In the genomic region with DNA sequence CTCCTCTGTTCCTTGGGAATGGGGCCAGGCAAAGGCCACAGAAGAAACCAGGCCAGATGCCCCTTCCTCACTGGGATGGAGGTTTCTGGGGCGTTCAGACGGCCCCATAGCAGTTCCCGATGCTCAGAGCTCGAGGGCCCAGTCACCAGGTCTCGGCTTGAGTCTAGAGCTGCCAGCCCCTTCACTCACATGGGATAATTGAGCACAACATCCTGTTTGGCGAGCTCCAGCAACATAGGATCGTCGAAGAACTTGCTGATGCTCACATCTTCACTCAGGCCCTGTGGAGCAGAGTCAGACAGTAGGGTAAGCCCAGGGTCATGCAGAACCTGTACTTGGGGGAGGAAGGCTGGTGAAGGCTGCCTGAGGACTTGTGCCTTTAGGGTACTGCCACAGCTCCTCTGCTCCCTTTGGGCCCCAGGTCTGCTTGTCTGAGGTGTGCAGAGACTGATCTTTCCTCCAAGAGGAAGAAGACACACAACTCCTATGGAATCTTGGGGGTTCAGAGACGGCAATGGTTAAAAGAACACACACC, we compare ENCODE assay signal across 35 mouse cellular contexts. TPM values are rescaled to one million over a fixed set of nuclear protein-coding genes. Genes with fewer than 3 reads are reported as not detected.
DNase-seq lines count a peak whose midpoint lies in the region; ATAC-seq and TF ChIP-seq lines count a peak whose summit lies in the region.
"Had no signal": no experiment of that assay in that cellular context is flagged by ENCODE, and none has a peak within 500 bp of the region (broad histone marks: within the 10 kb centered on the region; RNA-seq: fewer than 3 reads in every experiment).

No protein-coding gene starts in this region.

- TF ChIP-seq POLR2A in kidney, adult 2 months (IDR thresholded peaks at IDR 0.05; ENCODE audit: low read depth, low read length), result no peak

- WGBS in kidney, adult 2 months, result 78% methylated on average over 9 of the region's 9 CpGs
- 79% methylated on average over 9 of the region's 9 CpGs for WGBS in lung, embryonic 15.5 days

- no peaks in the 10 kb centered on the region for H3K9me3 ChIP-seq in lung, embryonic 15.5 days
- H3K9me3 ChIP-seq: forebrain, embryonic 15.5 days; limb, embryonic 12.5 days; liver, embryonic 15.5 days had no signal

- H3K27ac ChIP-seq in kidney, adult 2 months (ENCODE audit: insufficient read depth, low read depth, low read length), result peak overlapping the region; percentile 58
- peak overlapping the region; percentile 13; the same call in 1 of the 2 replicates for H3K27ac ChIP-seq in lung, embryonic 15.5 days
- H3K27ac ChIP-seq in brown adipose tissue, adult 24 weeks (replicated peaks; ENCODE audit: low read depth, low read length), result peak overlapping the region; percentile 25
- H3K27ac ChIP-seq: forebrain, embryonic 15.5 days; limb, embryonic 12.5 days; liver, embryonic 15.5 days had no signal

- H3K4me3 ChIP-seq in kidney, adult 2 months (ENCODE audit: insufficient read depth, low read depth, low read length), result no peak overlapping the region
- H3K4me3 ChIP-seq in lung, embryonic 15.5 days, result no peak overlapping the region
- no peak overlapping the region for H3K4me3 ChIP-seq in brown adipose tissue, adult 24 weeks (ENCODE audit: insufficient read depth, low read depth, low read length)
- H3K4me3 ChIP-seq: forebrain, embryonic 15.5 days; limb, embryonic 12.5 days; liver, embryonic 15.5 days had no signal

- intact Hi-C loops in heart, postnatal 36 days (cut with DNase I), result no loop called here
- intact Hi-C loops in left cerebral cortex, postnatal 10 days (cut with DNase I), result no loop called here

- peaks cover 3% of the 10 kb centered on the region for H3K36me3 ChIP-seq in kidney, adult 2 months (ENCODE audit: control insufficient read depth, insufficient read depth, low read length)
- H3K36me3 ChIP-seq in lung, embryonic 15.5 days, result peaks cover 67% of the 10 kb centered on the region

- no peak for TF ChIP-seq CTCF in kidney, adult 2 months (conservative IDR thresholded peaks at IDR 0.05; ENCODE audit: insufficient read depth, insufficient read length, low read depth, low read length)

- H3K9ac ChIP-seq in lung, embryonic 15.5 days, result no peak overlapping the region
- H3K9ac ChIP-seq: forebrain, embryonic 15.5 days; limb, embryonic 12.5 days; liver, embryonic 15.5 days had no signal

- no peak overlapping the region; the same call in 1 of the 2 replicates for H3K4me2 ChIP-seq in lung, embryonic 15.5 days
- H3K4me2 ChIP-seq: forebrain, embryonic 15.5 days; heart, embryonic 11.5 days; limb, embryonic 12.5 days; liver, embryonic 15.5 days; midbrain, embryonic 11.5 days had no signal

- H3K4me1 ChIP-seq in kidney, adult 2 months (ENCODE audit: control insufficient read depth, insufficient read depth, low read length), result no peaks in the 10 kb centered on the region
- no peaks in the 10 kb centered on the region for H3K4me1 ChIP-seq in lung, embryonic 15.5 days
- H3K4me1 ChIP-seq in brown adipose tissue, adult 24 weeks (ENCODE audit: control insufficient read depth, insufficient read depth, insufficient read length, low read length), result no peaks in the 10 kb centered on the region
- H3K4me1 ChIP-seq: forebrain, embryonic 15.5 days; limb, embryonic 12.5 days; liver, embryonic 15.5 days had no signal

- ATAC-seq in lung, embryonic 15.5 days (ENCODE audit: borderline replicate concordance, extremely low read depth, low FRiP score, low TSS enrichment), result no peak
- ATAC-seq: forebrain, embryonic 15.5 days; intestine, embryonic 16.5 days; Patski had no signal

- no peaks in the 10 kb centered on the region for H3K27me3 ChIP-seq in kidney, adult 2 months (replicated peaks; ENCODE audit: control insufficient read depth, insufficient read depth, low read length)
- H3K27me3 ChIP-seq in lung, embryonic 15.5 days, result no peaks in the 10 kb centered on the region
- H3K27me3 ChIP-seq: forebrain, embryonic 15.5 days; limb, embryonic 12.5 days; liver, embryonic 15.5 days; Patski had no signal

- DNase-seq in heart, adult 11 months, result peak; percentile 92
- no peak for DNase-seq in heart, postnatal 36 days
- DNase-seq in kidney, adult 2 months, result no peak
- no peak for DNase-seq in kidney, adult 18-20 months
- no peak for DNase-seq in lung, postnatal 14 days
- DNase-seq in left cerebral cortex, postnatal 10 days (ENCODE audit: extremely low spot score in 1 of 2, low spot score in 2 of 2), result no peak
- DNase-seq: adrenal gland, postnatal 10 days; cerebellum, adult 11 months; cerebellum, adult 9-10 months; cerebellum, postnatal 36 days; retina, postnatal 1 day; right cerebral cortex, postnatal 14 days; thymus, adult 2 months; thymus, postnatal 36 days had no signal

RNA-seq across cellular contexts. Expression of gene Higd1b, which starts 3.0 kb away (rescaled TPM):
- total RNA-seq in heart, postnatal 36 days (2021), result 10 to 100 TPM; 12.7 to 17.0 TPM
- 2.2 and 4.1 TPM in 2 replicates for polyA plus RNA-seq in kidney, adult 2 months (2012; rRNA removed)
- 24.1 and 30.0 TPM in 2 replicates for polyA plus RNA-seq in lung, embryonic 15.5 days (2015; fragmentation: Nextera tagmentation; extraction: Ambion mirVana)
- polyA plus RNA-seq in brown adipose tissue, adult 24 weeks (2012; ENCODE audit: insufficient read depth, insufficient read length, missing spikeins), result 8.1 and 20.1 TPM in 2 replicates
- 1 to 10 TPM; 7.9 to 8.1 TPM for total RNA-seq in left cerebral cortex, postnatal 10 days (2021)
- total RNA-seq: hematopoietic stem cell, adult 5-6 weeks; liver, adult 2 months; megakaryocyte progenitor cell, adult 5-6 weeks; MEL had no signal
- polyA plus RNA-seq: embryonic facial prominence, embryonic 11.5 days; heart, embryonic 11.5 days; limb, embryonic 12.5 days; liver, adult 2 months; liver, embryonic 15.5 days; midbrain, embryonic 11.5 days; Patski; small intestine, adult 2 months; stomach, embryonic 14.5 days had no signal

RNA-seq across cellular contexts. Expression of gene Gjc1, which starts 19.2 kb away (rescaled TPM):
- total RNA-seq in heart, postnatal 36 days (2021), result 10 to 100 TPM; 23.6 to 33.0 TPM
- polyA plus RNA-seq in kidney, adult 2 months (2012; rRNA removed), result 4.9 and 5.1 TPM in 2 replicates
- polyA plus RNA-seq in lung, embryonic 15.5 days (2015; fragmentation: Nextera tagmentation; extraction: Ambion mirVana), result 71.5 and 76.5 TPM in 2 replicates
- polyA plus RNA-seq in brown adipose tissue, adult 24 weeks (2012; ENCODE audit: insufficient read depth, insufficient read length, missing spikeins), result 4.6 and 5.0 TPM in 2 replicates
- 10 to 100 TPM; 19.7 to 26.1 TPM for total RNA-seq in left cerebral cortex, postnatal 10 days (2021)
- total RNA-seq: hematopoietic stem cell, adult 5-6 weeks; megakaryocyte progenitor cell, adult 5-6 weeks; MEL had no signal

RNA-seq across cellular contexts. Expression of gene Eftud2, which starts 42.1 kb away (rescaled TPM):
- total RNA-seq in heart, postnatal 36 days (2021), result 10 to 100 TPM; 32.7 to 37.9 TPM
- polyA plus RNA-seq in kidney, adult 2 months (2012; rRNA removed), result 76.4 and 81.0 TPM in 2 replicates
- 207 and 208 TPM in 2 replicates for polyA plus RNA-seq in lung, embryonic 15.5 days (2015; fragmentation: Nextera tagmentation; extraction: Ambion mirVana)
- 30.9 and 32.6 TPM in 2 replicates for polyA plus RNA-seq in brown adipose tissue, adult 24 weeks (2012; ENCODE audit: insufficient read depth, insufficient read length, missing spikeins)
- 100 to 1,000 TPM; 101 to 102 TPM for total RNA-seq in left cerebral cortex, postnatal 10 days (2021)

RNA-seq across cellular contexts. Expression of gene Ccdc103, which starts 42.3 kb away (rescaled TPM):
- not detected for total RNA-seq in heart, postnatal 36 days (2021)
- 0.88 and 1.5 TPM in 2 replicates for polyA plus RNA-seq in kidney, adult 2 months (2012; rRNA removed)
- polyA plus RNA-seq in lung, embryonic 15.5 days (2015; fragmentation: Nextera tagmentation; extraction: Ambion mirVana), result 2.7 and 3.2 TPM in 2 replicates
- not detected in 2 replicates for polyA plus RNA-seq in brown adipose tissue, adult 24 weeks (2012; ENCODE audit: insufficient read depth, insufficient read length, missing spikeins)
- total RNA-seq in left cerebral cortex, postnatal 10 days (2021), result 1 to 10 TPM; 1.3 to 1.6 TPM
- total RNA-seq: gastrocnemius, adult 18-20 months; gastrocnemius, postnatal 4 days had no signal
- polyA plus RNA-seq: small intestine, adult 2 months; thymus, adult 2 months had no signal

RNA-seq across cellular contexts. Expression of gene Fam187a, which starts 46.3 kb away (rescaled TPM):
- not detected for total RNA-seq in heart, postnatal 36 days (2021)
- polyA plus RNA-seq in kidney, adult 2 months (2012; rRNA removed), result not detected in 2 replicates
- polyA plus RNA-seq in lung, embryonic 15.5 days (2015; fragmentation: Nextera tagmentation; extraction: Ambion mirVana), result not detected in 2 replicates
- not detected in 2 replicates for polyA plus RNA-seq in brown adipose tissue, adult 24 weeks (2012; ENCODE audit: insufficient read depth, insufficient read length, missing spikeins)
- total RNA-seq in left cerebral cortex, postnatal 10 days (2021), result not detected
- total RNA-seq: adrenal gland, postnatal 10 days; gastrocnemius, adult 18-20 months; gastrocnemius, postnatal 4 days; hematopoietic stem cell, adult 5-6 weeks; layer of hippocampus, postnatal 10 days; liver, adult 2 months; megakaryocyte progenitor cell, adult 5-6 weeks had no signal
- polyA plus RNA-seq: embryonic facial prominence, embryonic 11.5 days; forebrain, embryonic 15.5 days; heart, embryonic 11.5 days; heart, embryonic 16.5 days; intestine, embryonic 16.5 days; limb, embryonic 12.5 days; liver, adult 2 months; liver, embryonic 15.5 days; neural tube, embryonic 14.5 days; small intestine, adult 2 months; stomach, embryonic 14.5 days; thymus, adult 2 months had no signal

Comparison
In these comparisons a context has a peak if more than half of its experiments do, and no peak if none do; other contexts are left out.
1. RNA of gene Gjc1, which starts 19.2 kb away (polyA plus RNA-seq): 71.5 to 76.5 TPM in lung, embryonic 15.5 days; 4.9 to 5.1 TPM in kidney, adult 2 months and 4.6 to 5.0 TPM in brown adipose tissue, adult 24 weeks; every median in the first group is over 10 times any median in the second.
2. Peak in every context shown above with its lines, with median percentiles within 50 percentile points of each other: H3K27ac ChIP-seq.